Mouse (Mus musculus): ENCODE measurements around the gene Gsx2. TPM values are rescaled to one million over a fixed set of nuclear protein-coding genes. Genes with fewer than 3 reads are reported as not detected.

Gene Gsx2
- polyA plus RNA-seq (2017; shearing (Covaris generic)), result not detected

DNA sequence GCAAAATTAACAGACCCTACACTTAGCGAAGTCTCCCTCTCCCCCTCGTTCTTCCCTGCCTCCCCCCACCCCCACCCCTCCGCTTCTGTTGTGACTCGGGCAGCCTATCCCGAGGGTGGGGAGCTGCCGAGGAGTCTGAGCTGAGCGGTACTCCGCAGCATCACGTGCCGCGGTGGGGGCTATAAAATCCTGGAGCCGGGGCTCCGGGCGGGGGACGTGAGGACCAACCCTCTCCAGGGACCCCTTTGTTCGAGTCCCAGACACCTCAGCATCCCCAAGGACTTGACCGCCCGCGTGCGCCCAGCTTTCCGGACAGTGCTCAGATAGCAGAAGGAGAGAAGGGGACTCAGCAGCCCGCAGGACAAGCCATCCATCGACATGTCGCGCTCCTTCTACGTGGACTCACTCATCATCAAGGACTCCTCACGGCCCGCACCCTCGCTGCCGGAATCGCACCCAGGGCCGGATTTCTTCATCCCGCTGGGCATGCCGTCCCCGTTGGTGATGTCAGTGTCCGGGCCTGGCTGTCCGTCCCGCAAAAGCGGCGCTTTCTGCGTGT, at the start of gene Gsx2:
Gene Gsx2, plus strand, starts transcription at position 219 of the 559 bp plus-strand sequence.

DNA sequence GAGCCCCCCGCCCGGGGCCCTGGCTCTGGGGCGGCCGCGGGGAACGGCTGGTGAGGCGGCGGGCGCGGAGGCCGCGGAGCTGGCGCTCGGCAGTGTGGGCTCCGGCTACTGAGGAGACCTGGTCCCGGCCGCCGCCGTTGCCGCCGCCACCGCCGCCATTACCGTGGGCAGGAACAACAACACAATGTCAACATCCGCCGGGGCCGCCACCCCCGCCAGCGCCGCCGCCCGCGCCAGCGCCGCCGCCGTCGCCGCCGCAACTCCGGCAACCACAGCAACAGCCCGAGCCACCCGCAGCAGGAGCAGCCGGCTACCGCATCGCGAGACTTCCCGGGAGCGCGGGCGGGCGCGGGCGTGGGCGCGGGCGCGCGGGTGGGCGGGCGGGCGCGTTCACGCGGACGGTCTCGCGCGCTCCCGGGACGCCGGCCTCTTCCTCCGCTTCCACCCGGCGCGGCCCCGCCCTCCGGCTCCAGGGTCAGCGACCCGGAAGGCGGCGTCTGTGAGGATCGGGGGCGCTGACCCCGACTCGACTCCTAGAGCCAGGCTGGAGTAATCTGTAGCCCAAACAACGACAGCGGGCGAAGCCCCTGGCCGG, 31.0 kb upstream of the Gsx2 start, which contains the start of gene Chic2:
Gene Chic2, minus strand, starts transcription at position 465 of the 595 bp plus-strand sequence.

Other genes with a start within 250 kb of the Gsx2 start
- gene Chic2, start 30.8 kb upstream of the Gsx2 start, polyA plus RNA-seq (2017; shearing (Covaris generic)), result 100 to 1,000 TPM; 130 to 161 TPM
- gene Pdgfra, start 76.7 kb downstream of the Gsx2 start, polyA plus RNA-seq (2017; shearing (Covaris generic)), result under 1 TPM in 1 of 2 experiments, not detected in 1; 0.29 TPM

Measured in activated CD4-positive, CD25-positive, alpha-beta regulatory T cell (primary cell).